Mouse (Mus musculus): ENCODE measurements around the gene Nol4l.
"Not testable (repeated sequence)": the region's sequence is repeated elsewhere in the genome, so short reads cannot be mapped to it uniquely, and the experiment has no call there.

Gene Nol4l

DNA sequence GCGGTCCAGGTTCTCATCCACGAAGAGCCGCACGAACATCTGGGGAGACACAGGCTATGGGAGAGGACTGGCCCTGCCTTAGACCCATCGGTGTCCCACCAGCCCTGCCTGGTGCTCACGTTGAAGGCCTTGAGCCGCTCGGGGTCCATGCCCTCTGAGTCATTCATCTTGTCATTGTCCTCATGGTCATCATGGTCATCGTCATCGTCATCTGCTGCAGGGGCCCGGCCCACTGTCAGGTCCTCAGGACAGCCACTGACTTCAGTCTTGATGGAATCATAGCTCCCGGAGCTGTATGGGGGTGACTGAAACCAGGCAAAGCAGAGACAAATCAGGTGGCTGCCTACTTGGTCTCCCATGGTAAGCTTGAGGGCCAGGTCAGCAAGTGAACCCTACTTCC is 111.9 kb downstream of the Nol4l start:
- DNase-seq (ENCODE audit: low spot score) = no peak

DNA sequence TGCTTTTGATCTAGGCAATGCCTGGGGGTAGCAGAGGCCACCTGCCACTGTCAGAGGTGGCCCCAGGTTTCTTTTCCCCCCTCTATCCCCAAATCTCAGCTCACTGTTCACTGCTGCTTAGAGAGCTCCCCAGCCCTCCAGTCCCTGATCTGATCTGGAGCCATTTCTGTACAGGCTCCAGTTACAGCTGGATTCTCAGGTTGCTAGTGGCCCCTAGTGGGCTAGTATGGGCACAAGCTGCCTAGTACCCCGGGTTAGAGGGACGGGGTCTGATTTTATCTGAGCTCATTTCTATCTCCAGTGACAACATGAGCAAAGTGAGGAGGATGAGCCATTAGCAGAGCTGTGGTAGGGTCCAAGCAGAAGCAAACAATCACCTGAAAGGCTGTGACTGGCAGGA is 115.2 kb downstream of the Nol4l start:
- no peak for DNase-seq (ENCODE audit: low spot score)

DNA sequence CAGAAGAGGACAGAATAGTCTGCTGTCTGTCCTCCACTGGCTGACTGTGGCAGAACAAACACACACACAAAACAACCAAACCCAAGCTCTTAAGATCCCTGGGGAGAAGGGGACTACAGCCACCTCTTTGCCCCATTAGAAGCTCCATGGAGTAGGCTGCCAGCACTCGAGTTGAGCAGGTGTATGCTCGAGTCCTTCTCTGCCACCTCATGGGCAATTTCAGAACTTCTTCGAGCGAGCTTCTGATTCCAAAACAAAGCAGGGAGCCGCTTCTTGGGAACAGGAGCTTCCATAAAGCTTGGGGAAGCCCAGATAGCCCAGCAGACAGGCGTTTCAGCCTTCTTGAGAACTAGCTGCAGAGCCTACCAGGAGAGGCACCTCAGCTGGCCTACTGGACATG is 117.2 kb downstream of the Nol4l start:
- DNase-seq (ENCODE audit: low spot score) = no peak

DNA sequence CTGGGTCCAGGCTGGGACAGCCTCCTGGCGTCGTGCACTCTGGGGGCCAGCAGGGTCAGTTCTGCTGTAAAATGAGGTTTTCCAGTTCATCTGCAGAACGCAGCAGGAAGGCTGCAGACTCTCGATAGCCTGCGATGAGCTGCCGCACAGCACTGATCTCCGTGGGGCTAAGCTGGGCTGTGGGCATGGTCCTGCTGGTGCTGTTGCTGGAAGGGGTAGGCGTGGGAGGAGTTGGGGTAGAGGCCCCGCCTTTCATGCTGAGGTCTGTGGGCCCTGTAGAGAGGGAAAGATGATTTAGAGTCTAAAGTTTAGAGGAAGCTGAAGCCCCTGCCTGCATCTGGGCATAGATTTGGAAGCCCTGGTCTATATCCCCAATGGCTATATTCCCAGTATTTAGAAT is 118.2 kb downstream of the Nol4l start:
- DNase-seq (ENCODE audit: low spot score) = no peak

DNA sequence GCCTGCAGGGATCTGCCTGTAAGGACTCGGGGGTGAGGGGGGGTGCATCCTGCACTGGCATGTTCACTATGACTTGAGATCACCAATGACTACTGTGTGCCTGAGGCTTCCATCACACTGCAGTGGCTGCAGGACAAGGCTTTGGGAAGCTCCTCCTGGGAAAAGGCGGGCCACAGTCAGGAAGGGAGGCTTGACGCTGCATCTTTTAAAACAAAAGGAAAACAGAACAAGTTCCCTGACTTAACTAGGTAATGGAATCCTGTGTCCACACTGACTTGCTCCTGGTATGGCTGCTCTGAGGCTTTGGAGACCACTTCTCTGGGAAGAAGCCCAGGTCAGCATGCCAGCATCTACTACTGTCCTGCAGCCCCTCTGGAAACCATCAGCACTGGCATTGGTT is 120.8 kb downstream of the Nol4l start:
- no peak for DNase-seq (ENCODE audit: low spot score)

DNA sequence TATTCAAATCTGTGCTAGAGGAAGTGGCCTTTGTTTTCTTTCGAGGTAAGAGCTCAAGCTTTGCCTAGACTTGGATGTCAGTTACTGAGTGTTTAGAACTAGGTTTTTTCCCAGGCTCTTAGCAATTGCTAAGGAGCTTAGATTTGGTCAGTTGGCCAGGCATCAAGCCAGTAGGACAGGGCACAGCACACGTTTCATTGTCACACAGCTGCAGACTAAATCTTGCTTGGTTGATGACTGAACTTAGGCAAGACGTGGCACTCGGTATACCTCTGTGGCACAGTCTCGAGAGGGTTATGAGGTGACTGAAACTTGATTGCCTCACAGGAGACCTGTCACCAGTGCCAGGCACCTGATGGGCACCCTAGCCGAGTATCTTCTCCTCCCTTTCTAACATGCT is 122.9 kb downstream of the Nol4l start:
- no peak for DNase-seq (ENCODE audit: low spot score)

DNA sequence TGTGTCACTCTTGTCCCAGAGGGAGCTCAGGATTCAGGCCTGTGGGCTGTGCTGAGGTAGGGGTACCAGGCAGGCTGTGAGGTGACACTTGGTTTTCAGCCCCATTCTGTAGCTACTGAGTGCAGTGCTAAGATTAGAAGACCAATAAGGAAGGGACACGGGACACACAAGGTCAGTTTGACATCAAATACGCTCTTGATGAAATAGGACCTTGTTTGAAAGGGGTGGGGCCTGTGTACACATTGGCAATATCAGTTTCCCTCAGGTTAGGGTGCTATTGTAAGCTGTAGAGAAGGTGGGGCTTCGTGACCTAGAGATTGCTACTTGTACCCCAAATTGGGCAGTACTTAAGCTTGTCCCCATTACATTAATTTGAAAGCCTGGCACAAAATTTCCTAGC is 124.9 kb downstream of the Nol4l start:
- no peak for DNase-seq (ENCODE audit: low spot score)

DNA sequence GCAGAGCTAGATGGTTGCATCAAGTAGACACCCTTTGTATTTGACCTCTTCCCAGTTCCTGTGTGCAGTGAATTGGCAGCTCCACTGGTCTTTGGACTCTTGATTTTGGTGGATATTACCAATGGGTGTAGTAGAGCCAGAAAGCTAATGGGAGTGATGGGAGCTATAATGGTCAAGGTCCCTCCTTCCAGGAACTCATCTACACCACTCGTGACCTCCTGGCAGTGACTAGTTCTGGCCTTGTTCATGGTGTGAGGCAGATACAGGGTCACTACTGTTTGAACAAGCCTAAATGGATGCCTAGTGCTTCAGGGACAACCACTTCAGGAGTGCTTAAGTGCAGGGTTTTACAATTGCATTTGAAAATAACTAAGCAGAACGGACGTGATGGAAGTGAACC is 125.7 kb downstream of the Nol4l start:
- no peak for DNase-seq (ENCODE audit: low spot score)

DNA sequence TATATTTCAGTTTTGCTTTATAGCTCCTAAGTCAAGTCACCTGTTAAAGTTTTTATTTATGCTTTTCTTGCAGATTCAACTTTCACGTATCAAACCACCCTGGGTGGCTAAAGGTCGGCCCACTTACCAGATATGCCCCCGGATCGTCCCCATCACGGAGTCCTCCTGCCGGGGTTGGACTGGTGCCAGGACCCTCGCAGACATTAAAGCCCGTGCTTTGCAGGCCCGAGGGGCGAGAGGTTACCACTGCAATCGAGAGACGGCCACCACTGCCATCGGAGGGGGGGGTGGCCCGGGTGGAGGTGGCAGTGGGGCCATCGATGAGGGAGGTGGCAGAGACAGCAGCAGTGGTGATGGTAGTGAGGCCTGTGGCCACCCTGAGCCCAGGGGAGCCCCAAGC is 130.6 kb downstream of the Nol4l start:
- DNase-seq (ENCODE audit: low spot score) = no peak

DNA sequence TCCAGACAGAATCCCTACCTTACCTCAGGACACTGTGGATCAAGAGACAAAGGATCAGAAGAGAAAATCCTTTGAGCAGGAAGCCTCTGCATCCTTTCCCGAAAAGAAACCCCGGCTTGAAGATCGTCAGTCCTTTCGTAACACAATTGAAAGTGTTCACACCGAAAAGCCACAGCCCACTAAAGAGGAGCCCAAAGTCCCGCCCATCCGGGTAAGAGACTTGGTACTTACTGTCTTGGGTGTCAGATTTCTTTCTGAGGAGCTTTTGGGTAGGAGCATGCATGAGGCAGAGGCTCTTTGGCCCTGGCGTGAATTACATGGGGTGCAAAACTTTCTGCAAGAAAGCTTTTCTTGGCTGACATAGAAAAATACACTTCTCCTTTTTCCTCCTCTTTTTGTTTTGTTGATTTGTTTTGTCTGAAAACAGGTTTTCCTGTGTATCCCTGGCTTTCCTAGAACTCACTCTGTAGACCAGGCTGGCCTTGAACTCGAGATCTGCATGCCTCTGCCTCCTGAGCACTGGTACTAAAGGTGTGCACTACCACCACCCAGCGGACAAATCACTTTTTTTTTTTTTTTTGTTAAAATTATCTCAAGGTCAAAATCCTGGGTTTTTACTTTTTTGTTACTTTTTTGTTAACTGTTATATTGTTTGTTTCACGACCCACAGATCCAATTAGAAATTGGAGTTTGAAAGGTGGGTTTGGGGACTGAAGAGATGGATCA is 131.8 kb downstream of the Nol4l start:
- no peak for DNase-seq (ENCODE audit: low spot score)

DNA sequence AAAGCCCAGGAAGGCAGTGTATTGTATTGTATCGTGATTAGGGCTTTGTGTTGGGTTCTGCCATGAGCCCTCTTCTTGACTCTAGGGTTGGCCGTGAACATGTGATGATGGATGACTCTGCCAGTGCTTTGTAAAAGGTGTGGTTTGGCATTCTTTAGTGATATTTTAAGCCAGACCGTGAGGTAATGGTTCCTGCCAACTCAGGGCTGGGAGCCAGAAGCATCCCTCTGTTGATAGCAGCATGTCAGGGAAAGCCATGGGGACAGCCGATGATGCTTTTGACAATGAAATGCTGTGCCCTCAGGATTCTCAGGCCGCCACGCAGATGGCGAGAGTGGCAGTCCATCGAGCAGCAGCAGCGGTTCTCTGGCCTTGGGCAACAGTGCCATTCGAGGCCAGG is 136.7 kb downstream of the Nol4l start:
- DNase-seq (ENCODE audit: low spot score) = no peak

DNA sequence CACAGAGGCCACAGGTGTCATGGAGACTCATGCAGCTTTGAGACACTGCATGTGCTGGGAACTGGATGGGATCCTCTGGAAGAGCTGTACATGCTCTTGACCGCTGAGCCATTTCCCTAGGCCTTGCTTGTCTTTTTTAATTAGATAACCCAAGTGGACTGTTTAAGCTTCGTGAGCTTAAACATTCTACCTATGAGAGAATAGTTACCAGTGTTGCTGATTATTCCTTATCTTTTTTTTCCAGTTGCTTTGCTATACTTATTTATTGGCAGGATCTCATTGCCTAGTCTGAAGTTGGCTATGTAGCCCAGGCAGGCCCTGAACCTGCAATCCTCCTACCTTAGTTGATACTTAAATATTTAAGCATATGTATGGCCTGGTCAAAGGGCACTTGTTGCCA is 139.9 kb downstream of the Nol4l start:
- no peak for DNase-seq (ENCODE audit: low spot score)

DNA sequence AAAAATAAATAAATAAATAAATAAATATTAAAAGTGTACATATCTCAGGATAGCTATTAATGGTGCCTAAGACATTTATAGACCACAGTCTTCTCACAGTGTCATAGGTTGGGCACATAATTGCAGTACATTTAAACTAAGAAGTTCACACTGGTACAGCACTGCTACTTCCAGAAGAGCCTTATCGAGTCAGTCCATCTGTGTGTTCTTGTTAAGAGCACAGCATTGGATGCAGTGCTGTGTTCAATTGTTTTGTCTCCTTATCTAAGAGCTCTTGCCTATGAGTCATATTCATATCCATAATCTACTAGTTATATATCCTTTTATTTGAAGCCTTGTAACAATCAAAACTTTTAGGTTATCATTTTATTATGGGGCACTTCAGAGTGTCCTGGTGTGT is 149.3 kb downstream of the Nol4l start:
- DNase-seq (ENCODE audit: low spot score) = no peak

DNA sequence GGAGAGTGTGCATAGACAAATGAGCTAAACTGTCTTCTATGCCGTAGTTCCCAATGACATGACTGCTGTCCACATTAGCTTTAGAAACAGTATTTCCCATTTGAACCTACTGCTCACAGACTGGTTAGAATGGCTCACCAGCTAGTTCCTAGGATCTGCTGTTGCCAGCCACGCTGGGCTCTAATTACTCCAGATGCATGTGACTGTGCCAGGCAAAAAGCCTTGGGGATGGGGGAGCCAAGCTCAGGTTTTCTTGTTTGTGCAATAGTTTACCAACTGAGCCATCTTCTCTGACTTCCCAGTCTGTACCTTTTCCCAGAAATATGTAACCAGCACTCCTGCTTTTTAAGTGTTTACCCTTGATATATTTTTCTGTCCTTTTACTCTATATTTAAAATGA is 154.4 kb downstream of the Nol4l start:
- DNase-seq (ENCODE audit: low spot score) = no peak

DNA sequence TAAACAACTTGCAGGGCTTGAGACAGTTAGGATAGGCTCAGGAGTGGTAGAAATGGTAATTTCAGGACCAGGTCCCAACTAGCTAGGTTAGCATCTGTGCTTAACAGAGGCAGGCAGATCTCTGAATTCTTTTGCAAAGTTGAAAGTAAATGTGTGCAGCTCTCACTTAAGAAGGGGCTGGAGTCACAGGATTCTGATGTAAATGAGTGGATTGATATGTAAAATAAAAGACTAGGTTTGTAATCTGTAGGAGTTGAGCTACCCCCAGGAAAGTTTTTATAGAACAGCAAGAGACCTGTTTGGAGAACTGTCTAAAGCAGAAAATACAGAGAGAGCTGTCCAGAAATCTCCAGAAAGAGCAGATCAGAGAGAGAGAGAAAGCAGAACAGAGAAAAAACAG is 158.9 kb downstream of the Nol4l start:
- no peak for DNase-seq (ENCODE audit: low spot score)

DNA sequence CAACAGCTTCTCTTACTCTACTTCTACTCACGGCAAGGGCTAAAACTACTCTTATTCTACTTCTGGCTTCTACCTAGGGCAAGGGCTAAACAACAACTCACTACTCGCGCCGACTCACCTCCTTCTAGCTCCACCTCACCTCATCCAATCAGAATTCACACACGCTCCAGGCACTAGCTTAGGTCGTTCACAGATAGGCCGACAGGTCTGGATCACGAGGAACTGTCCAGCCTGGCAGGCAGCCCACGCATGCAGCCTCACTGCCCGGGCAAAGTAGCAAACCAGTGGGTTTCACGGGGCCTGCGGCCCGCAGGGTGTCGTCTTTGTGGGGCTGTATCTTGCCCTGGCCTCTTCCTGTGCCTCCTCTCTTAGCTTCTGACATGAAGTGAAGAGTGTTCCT is 165.2 kb downstream of the Nol4l start:
- DNase-seq (ENCODE audit: low spot score) = not testable (repeated sequence)

DNA sequence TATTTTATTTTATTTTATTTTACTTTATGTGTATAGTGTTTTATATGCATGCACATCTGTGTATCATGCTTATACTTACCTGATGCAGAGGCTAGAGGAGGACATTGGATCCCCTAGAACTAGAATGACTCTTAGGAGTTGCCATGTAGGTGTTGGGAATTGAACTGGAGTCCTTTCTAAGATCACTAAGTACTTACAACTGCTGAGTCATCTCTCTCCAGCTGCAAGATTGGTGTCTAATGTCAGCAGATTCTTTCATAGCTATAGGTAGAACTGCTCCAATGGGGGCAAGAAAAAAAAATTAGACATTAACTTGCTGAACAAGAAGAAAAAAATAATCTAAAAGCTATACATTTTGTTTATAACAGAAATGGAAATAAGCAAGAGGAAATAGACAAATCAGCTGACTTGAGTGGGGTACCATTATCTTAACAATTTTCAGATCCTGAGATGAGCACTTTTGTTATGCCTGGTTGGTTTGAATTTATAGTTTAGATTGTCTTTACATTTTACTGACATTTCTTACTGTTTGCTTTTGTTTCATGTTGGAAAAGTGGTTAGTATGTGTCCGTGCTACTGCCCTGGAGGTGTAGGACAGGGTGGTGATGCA is 168.6 kb downstream of the Nol4l start:
- DNase-seq (ENCODE audit: low spot score) = no peak

Measured in MN1 (cell line).